Mouse (Mus musculus): ENCODE data around the gene Hoxd9. TPM values are rescaled to one million over a fixed set of nuclear protein-coding genes. Genes with fewer than 3 reads are reported as not detected.

The Hoxd9 gene
- polyA plus RNA-seq, 1 experiment from 2014 or later: 0.34 TPM

DNA sequence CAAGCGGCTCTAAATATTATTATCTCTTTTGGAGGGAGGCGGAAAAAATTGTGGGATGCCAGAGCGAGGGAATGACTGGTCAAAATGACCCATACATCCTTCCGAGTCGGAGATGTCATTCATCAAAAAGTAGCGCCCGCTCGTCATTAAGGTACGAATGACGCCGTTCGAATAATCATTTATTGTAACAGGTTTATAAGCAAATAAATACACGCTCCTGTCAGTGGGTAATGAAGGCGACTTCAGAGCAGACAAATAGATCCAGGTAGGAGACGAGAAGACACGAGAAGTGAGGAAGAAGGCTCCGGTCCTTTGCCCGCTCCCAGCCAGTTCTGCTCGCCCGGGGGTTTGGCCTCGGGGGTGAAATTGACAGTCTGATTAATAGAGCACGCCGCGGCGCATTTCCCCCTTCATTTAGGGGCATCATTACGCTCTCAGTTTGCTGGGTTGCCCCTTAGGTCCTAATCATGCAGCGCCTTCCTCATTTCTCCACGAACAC, 38.0 kb upstream of the Hoxd9 start, which contains the start of gene Evx2:
Gene Evx2 (minus strand): TSS at position 51 of the 499 bp plus-strand sequence.
- Histone ChIP-seq H3K9ac (ENCODE audit: low read length) (no peak within 1 kb of the TSS), H3K27me3 (ENCODE audit: control insufficient read depth, insufficient read depth, low read length) (peaks cover 48% of the 10 kb centered on the region), H3K4me2 (replicated peaks; ENCODE audit: low read depth) (no peak within 1 kb of the TSS), H3K27ac (replicated peaks) (no peak within 1 kb of the TSS), H3K4me1 (replicated peaks; ENCODE audit: control insufficient read depth, insufficient read depth) (no peaks in the 10 kb centered on the region), H3K36me3 (ENCODE audit: control insufficient read depth, insufficient read depth, low read length) (no peaks in the 10 kb centered on the region), H3K4me3 (ENCODE audit: low read depth, low read length) (no peak within 1 kb of the TSS), H3K9me3 (ENCODE audit: control insufficient read depth, low read length) (no peaks in the 10 kb centered on the region)
- ATAC-seq (ENCODE audit: low FRiP score, low TSS enrichment): no peak
- 5% methylated on average over 28 of the region's 28 CpGs for WGBS
- no peak for DNase-seq (ENCODE audit: low spot score)
- no peak for TF ChIP-seq CTCF (IDR thresholded peaks at IDR 0.05; ENCODE audit: low read depth)
- TF ChIP-seq EP300 (optimal IDR thresholded peaks at IDR 0.05): no peak

DNA sequence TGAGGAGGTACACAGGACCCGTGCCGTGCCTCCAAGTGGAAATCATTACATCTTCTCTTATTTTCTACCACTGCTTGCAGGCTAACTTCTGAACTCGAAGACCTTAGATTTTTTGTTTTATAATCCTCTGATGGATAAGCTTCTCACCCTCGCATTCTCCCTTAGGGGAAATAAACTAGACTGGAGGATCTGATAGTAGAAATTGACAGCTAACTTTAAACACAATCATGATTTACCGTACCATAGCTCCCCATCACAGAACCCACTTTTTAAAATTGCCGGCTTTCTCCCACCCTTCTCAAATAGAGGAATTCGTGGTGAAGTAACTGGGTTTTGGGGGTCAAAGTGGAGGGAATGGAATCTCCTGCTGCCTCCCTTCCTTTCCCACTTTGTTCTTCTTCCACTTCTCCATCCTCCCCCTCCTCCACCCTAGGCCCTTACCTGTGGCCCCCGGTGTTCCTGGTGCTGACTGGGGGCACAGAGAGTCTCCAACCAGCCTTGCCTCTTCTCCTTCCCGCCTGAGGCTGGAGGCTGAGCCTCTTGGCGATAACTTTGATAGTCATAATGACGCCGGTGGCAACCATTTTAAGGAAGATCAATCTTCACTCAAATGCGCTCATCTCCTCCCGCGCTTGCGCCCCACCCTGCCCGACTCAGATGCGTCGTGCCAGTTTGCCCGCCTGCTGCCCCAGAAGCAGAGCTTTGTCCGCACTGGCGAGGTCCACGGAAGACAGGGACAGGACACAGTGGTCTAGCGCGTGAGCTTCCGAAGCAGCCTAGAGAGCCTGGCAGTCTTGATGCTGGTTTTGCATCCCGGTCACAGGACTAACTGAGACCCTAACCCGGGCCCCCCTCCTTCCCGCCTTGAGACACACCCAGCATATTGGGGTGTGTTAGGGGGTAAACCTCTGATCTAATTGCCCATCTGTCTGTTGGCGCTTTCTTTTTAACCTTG, 36.8 kb upstream of the Hoxd9 start:
- DNase-seq (ENCODE audit: low spot score) (no peak), ATAC-seq (ENCODE audit: low FRiP score, low TSS enrichment) (no peak)
- no peak for TF ChIP-seq CTCF (IDR thresholded peaks at IDR 0.05; ENCODE audit: low read depth)
- TF ChIP-seq EP300 (optimal IDR thresholded peaks at IDR 0.05): no peak
- no peaks in the 10 kb centered on the region for H3K36me3 ChIP-seq (ENCODE audit: control insufficient read depth, insufficient read depth, low read length)
- no peak overlapping the region for H3K4me2 ChIP-seq (replicated peaks; ENCODE audit: low read depth)
- WGBS: 4% methylated on average over 30 of the region's 30 CpGs
- H3K4me1 ChIP-seq (replicated peaks; ENCODE audit: control insufficient read depth, insufficient read depth): no peaks in the 10 kb centered on the region
- H3K9me3 ChIP-seq (ENCODE audit: control insufficient read depth, low read length): no peaks in the 10 kb centered on the region
- H3K27ac ChIP-seq (replicated peaks): no peak overlapping the region
- no peak overlapping the region for H3K4me3 ChIP-seq (ENCODE audit: low read depth, low read length)
- no peak overlapping the region for H3K9ac ChIP-seq (ENCODE audit: low read length)
- peaks cover 51% of the 10 kb centered on the region for H3K27me3 ChIP-seq (ENCODE audit: control insufficient read depth, insufficient read depth, low read length)

DNA sequence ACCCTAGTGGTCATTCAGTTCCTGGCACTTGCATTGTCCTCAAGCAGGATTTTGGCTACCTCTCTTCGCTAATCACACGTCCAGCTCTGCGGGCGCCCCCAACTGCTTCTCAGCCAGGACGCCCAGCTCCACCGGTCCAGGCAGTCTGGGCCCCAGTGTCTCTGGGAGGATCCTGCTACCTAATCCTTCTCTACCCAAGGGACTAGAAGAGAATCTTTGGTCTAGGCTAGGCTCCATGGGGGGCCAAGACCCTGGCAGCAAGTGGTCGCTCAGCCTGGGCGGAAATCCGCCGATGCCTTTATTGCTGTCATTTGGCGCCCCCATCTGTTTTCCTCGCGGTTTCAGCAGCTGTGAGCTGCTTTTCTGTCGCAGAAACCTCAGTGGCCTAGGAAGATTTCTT, 35.8 kb upstream of the Hoxd9 start:
- no peaks in the 10 kb centered on the region for H3K4me1 ChIP-seq (replicated peaks; ENCODE audit: control insufficient read depth, insufficient read depth)
- H3K4me3 ChIP-seq (ENCODE audit: low read depth, low read length): 0 out of 2 replicates have a peak overlapping the region, but pooled peaks have one; percentile 8
- H3K27me3 ChIP-seq (ENCODE audit: control insufficient read depth, insufficient read depth, low read length): peaks cover 56% of the 10 kb centered on the region
- WGBS: 2% methylated on average over 14 of the region's 14 CpGs
- DNase-seq (ENCODE audit: low spot score): no peak
- peak overlapping the region; percentile 20; the same call in 1 of the 2 replicates for H3K4me2 ChIP-seq (replicated peaks; ENCODE audit: low read depth)
- TF ChIP-seq EP300 (optimal IDR thresholded peaks at IDR 0.05) (no peak), CTCF (IDR thresholded peaks at IDR 0.05; ENCODE audit: low read depth) (peak; percentile 69)
- H3K9ac ChIP-seq (ENCODE audit: low read length): no peak overlapping the region
- no peak for ATAC-seq (ENCODE audit: low FRiP score, low TSS enrichment)
- no peaks in the 10 kb centered on the region for H3K9me3 ChIP-seq (ENCODE audit: control insufficient read depth, low read length)
- H3K27ac ChIP-seq (replicated peaks): no peak overlapping the region
- H3K36me3 ChIP-seq (ENCODE audit: control insufficient read depth, insufficient read depth, low read length): no peaks in the 10 kb centered on the region

DNA sequence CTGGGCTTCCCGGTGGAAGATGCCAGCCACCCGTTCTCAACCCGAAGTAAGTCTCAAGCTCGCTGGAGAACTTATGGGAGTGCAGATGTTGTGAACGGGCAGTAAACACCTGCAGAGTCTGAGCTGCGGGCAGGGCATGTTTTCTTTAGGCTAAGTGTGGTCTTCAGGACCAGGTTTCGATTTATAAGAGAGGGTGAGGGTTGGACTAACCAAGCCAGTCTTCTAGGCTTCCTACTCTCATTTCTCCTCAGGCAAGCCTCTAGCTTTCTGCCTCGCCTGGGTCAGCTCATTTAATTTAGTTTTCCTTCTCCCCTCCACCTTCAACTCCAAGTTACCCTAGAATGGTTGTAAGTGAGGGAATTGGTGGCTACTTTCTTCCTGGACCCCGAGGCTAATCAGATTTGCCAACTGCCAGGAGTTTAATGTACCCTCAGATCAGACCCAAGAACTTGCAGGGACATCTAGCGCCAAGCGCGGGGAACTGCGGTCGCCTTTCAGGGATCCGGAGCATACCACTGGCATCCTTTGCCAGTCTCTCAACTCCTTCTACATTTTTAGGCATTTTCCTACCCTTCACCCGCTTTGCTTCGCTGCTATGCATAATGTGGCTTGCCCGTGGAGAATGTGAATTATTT, 34.1 kb upstream of the Hoxd9 start:
- no peaks in the 10 kb centered on the region for H3K36me3 ChIP-seq (ENCODE audit: control insufficient read depth, insufficient read depth, low read length)
- peak; percentile 49 for DNase-seq (ENCODE audit: low spot score)
- WGBS: 4% methylated on average over 18 of the region's 18 CpGs

DNA sequence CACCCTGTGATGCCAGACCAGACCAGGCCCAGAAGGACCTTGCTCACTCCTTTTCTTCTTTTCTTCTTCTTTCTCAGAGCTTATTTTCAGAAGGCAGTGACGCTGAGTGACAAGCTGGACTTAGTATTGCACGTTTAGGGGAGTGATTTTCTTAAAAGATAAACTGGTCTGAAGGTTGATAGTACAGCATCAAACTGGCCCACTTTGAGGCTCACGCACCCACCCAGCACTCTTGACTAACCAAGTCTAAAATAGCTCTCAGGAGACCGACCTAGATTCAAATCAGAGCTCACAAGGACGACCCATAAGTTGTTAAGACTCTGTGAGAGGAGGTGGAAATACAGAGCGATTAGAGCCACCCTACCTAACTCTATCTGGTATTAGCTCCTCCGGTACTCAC, 31.1 kb upstream of the Hoxd9 start:
- Histone ChIP-seq H3K4me1 (replicated peaks; ENCODE audit: control insufficient read depth, insufficient read depth) (no peaks in the 10 kb centered on the region), H3K9ac (ENCODE audit: low read length) (no peak overlapping the region), H3K27me3 (ENCODE audit: control insufficient read depth, insufficient read depth, low read length) (peaks cover 57% of the 10 kb centered on the region), H3K27ac (replicated peaks) (no peak overlapping the region), H3K4me2 (replicated peaks; ENCODE audit: low read depth) (no peak overlapping the region), H3K9me3 (ENCODE audit: control insufficient read depth, low read length) (no peaks in the 10 kb centered on the region), H3K36me3 (ENCODE audit: control insufficient read depth, insufficient read depth, low read length) (no peaks in the 10 kb centered on the region), H3K4me3 (ENCODE audit: low read depth, low read length) (no peak overlapping the region)
- 5% methylated on average over 7 of the region's 7 CpGs for WGBS
- ATAC-seq (ENCODE audit: low FRiP score, low TSS enrichment) (no peak), DNase-seq (ENCODE audit: low spot score) (no peak)
- TF ChIP-seq CTCF (IDR thresholded peaks at IDR 0.05; ENCODE audit: low read depth): no peak
- no peak for TF ChIP-seq EP300 (optimal IDR thresholded peaks at IDR 0.05)

More for the DNA sequence above, 34.1 kb upstream of the Hoxd9 start:
- H3K27ac ChIP-seq (replicated peaks): no peak overlapping the region
- ATAC-seq (ENCODE audit: low FRiP score, low TSS enrichment): no peak
- H3K4me1 ChIP-seq (replicated peaks; ENCODE audit: control insufficient read depth, insufficient read depth): no peaks in the 10 kb centered on the region
- no peak overlapping the region for H3K4me3 ChIP-seq (ENCODE audit: low read depth, low read length)
- no peak overlapping the region for H3K4me2 ChIP-seq (replicated peaks; ENCODE audit: low read depth)
- no peaks in the 10 kb centered on the region for H3K9me3 ChIP-seq (ENCODE audit: control insufficient read depth, low read length)
- TF ChIP-seq CTCF (IDR thresholded peaks at IDR 0.05; ENCODE audit: low read depth) (peak; percentile 80), EP300 (optimal IDR thresholded peaks at IDR 0.05) (no peak)
- peaks cover 60% of the 10 kb centered on the region for H3K27me3 ChIP-seq (ENCODE audit: control insufficient read depth, insufficient read depth, low read length)
- no peak overlapping the region for H3K9ac ChIP-seq (ENCODE audit: low read length)
